Mouse (Mus musculus) left cerebral cortex, adult 18-20 months (tissue): ENCODE data around the gene Gata3. TPM values are rescaled to one million over a fixed set of nuclear protein-coding genes. Genes with fewer than 3 reads are reported as not detected.

ENCODE experiments used
- DNase-seq, 2 experiments: peaks; one replicate each; pipeline ENCODE4 v3.0.0; 2021 to 2022; ENCODE audit warnings: low spot score in 2 of 2, mixed read lengths in 1 of 2
- long read RNA-seq, 2 experiments: library from polyadenylated mRNA; stranded (forward); transcript quantifications; one replicate each; pipeline ENCODE4 v2.0.0; 2021
- total RNA-seq, 2 experiments: library from RNA; stranded (reverse); gene quantifications; 2 replicates each; pipeline ENCODE4 v1.2.3; 2021

The Gata3 gene
- not detected for total RNA-seq
- long read RNA-seq, experiment 1: 0 reads
- long read RNA-seq, experiment 2: 0 reads

GRCm38 (mm10) chr2:9889651-9890183 lies at the start of gene Gata3:
Gene Gata3, minus strand, starts transcription at chr2:9890034.
- DNase-seq: no peak

- no peak for DNase-seq
Observed at GRCm38 (mm10) chr2:9939250-9939649, 49.4 kb upstream of the Gata3 start.

GRCm38 (mm10) chr2:9935965-9936364 lies 46.1 kb upstream of the Gata3 start:
- no peak for DNase-seq

GRCm38 (mm10) chr2:9926905-9927283 lies 37.1 kb upstream of the Gata3 start:
- no peak for DNase-seq

GRCm38 (mm10) chr2:9926194-9926904 lies 36.5 kb upstream of the Gata3 start:
- no peak for DNase-seq

- DNase-seq: no peak
Observed at GRCm38 (mm10) chr2:9918691-9919471, 29.0 kb upstream of the Gata3 start.

- no peak for DNase-seq
Observed at GRCm38 (mm10) chr2:9917602-9918001, 27.8 kb upstream of the Gata3 start.

GRCm38 (mm10) chr2:9905995-9906394 lies 16.2 kb upstream of the Gata3 start:
- DNase-seq: no peak

- no peak for DNase-seq
Observed at GRCm38 (mm10) chr2:9903854-9904560, 14.2 kb upstream of the Gata3 start.

- DNase-seq: no peak
Observed at GRCm38 (mm10) chr2:9897846-9898245, 8.0 kb upstream of the Gata3 start.

- no peak for DNase-seq
Observed at GRCm38 (mm10) chr2:9896097-9896770, 6.4 kb upstream of the Gata3 start.

- DNase-seq: no peak
Observed at GRCm38 (mm10) chr2:9894836-9895593, 5.2 kb upstream of the Gata3 start.

- DNase-seq: no peak
Observed at GRCm38 (mm10) chr2:9893272-9893953, 3.6 kb upstream of the Gata3 start.

- no peak for DNase-seq
Observed at GRCm38 (mm10) chr2:9892541-9892940, 2.7 kb upstream of the Gata3 start.

- DNase-seq: no peak
Observed at GRCm38 (mm10) chr2:9890906-9891305, 1.1 kb upstream of the Gata3 start.

GRCm38 (mm10) chr2:9890251-9890650 lies 417 bp upstream of the Gata3 start:
- DNase-seq: no peak

GRCm38 (mm10) chr2:9888913-9889650 lies 752 bp downstream of the Gata3 start, which contains the start of gene 9230102O04Rik:
Gene 9230102O04Rik, minus strand, starts transcription at chr2:9889540.
- no peak for DNase-seq

GRCm38 (mm10) chr2:9887636-9888035 lies 2.2 kb downstream of the Gata3 start:
- no peak for DNase-seq
